15 mouse cellular contexts compared by ENCODE assay signal in genomic region chr12:25389202-25389601, GRCm38 (mm10).
DNase-seq lines count a peak whose midpoint lies in the region; ATAC-seq and TF ChIP-seq lines count a peak whose summit lies in the region.
"Had no signal": no experiment of that assay in that cellular context is flagged by ENCODE, and none has a peak within 500 bp of the region (broad histone marks: within the 10 kb centered on the region; RNA-seq: fewer than 3 reads in every experiment).

No protein-coding gene starts in this region.

- intact Hi-C loops in left cerebral cortex, adult 2 months (cut with DNase I): no loop called here

- DNase-seq in spleen, postnatal 36 days (ENCODE audit: low spot score in 2 of 2): peak; percentile 22
- DNase-seq in spleen, postnatal 14 days (ENCODE audit: low spot score in 2 of 2): no peak
- DNase-seq in ovary, postnatal 14 days (ENCODE audit: low spot score): no peak
- DNase-seq in kidney, postnatal 36 days: no peak
- no peak for DNase-seq in left cerebral cortex, adult 2 months (ENCODE audit: extremely low spot score in 1 of 2, low spot score in 2 of 2)
- DNase-seq: cerebellum, postnatal 36 days; gastrocnemius, postnatal 14 days; heart, postnatal 36 days; kidney, adult 9 months had no signal

- H3K27ac ChIP-seq in left cerebral cortex, adult 2 months: no peak overlapping the region
- H3K27ac ChIP-seq: embryonic facial prominence, embryonic 12.5 days; layer of hippocampus, adult 2 months; liver, embryonic 14.5 days had no signal

- peak; percentile 72 to 82 for ATAC-seq in hematopoietic stem cell, adult 5-6 weeks (replicated peaks in 1 of 2; ENCODE audit: insufficient read depth in 1 of 2, low FRiP score in 2 of 2, low TSS enrichment in 1 of 2, low read depth in 1 of 2, poor library complexity in 2 of 2, severe bottlenecking in 2 of 2)
- ATAC-seq in megakaryocyte progenitor cell, adult 5-6 weeks (replicated peaks; ENCODE audit: poor library complexity): peak; percentile 96
- ATAC-seq: activated CD4-positive, CD25-positive, alpha-beta regulatory T cell, adult 4 months had no signal

- no peak for TF ChIP-seq CTCF in left cerebral cortex, adult 2 months (IDR thresholded peaks at IDR 0.05)

- no peak overlapping the region for H3K4me3 ChIP-seq in left cerebral cortex, adult 2 months
- H3K4me3 ChIP-seq: embryonic facial prominence, embryonic 12.5 days; layer of hippocampus, adult 2 months had no signal

Comparison
In these comparisons a context has a peak if more than half of its experiments do, and no peak if none do; other contexts are left out.
1. DNase-seq: peak in spleen, postnatal 36 days (2 of 2); none in spleen, postnatal 14 days (0 of 2), ovary, postnatal 14 days (single experiment), kidney, postnatal 36 days (0 of 2) and left cerebral cortex, adult 2 months (0 of 2).